ENCODE assay signal across 29 mouse cellular contexts in genomic region chr3:59250454-59250853, GRCm38 (mm10). TPM values are rescaled to one million over a fixed set of nuclear protein-coding genes. Genes with fewer than 3 reads are reported as not detected.
DNase-seq lines count a peak whose midpoint lies in the region; ATAC-seq and TF ChIP-seq lines count a peak whose summit lies in the region.
"Had no signal": no experiment of that assay in that cellular context is flagged by ENCODE, and none has a peak within 500 bp of the region (broad histone marks: within the 10 kb centered on the region; RNA-seq: fewer than 3 reads in every experiment).

No protein-coding gene starts in this region.

- no peak overlapping the region for H3K27ac ChIP-seq in hindbrain, postnatal 0 days
- no peak overlapping the region for H3K27ac ChIP-seq in hindbrain, embryonic 13.5 days

- no peaks in the 10 kb centered on the region for H3K4me1 ChIP-seq in hindbrain, postnatal 0 days (ENCODE audit: insufficient read depth, low read length)
- H3K4me1 ChIP-seq in hindbrain, embryonic 13.5 days (replicated peaks): no peaks in the 10 kb centered on the region

- no peaks in the 10 kb centered on the region for H3K27me3 ChIP-seq in hindbrain, postnatal 0 days (ENCODE audit: insufficient read depth, low read length)
- H3K27me3 ChIP-seq in hindbrain, embryonic 13.5 days: no peaks in the 10 kb centered on the region
- H3K27me3 ChIP-seq: CH12.LX, Patski had no signal

- no peak for TF ChIP-seq CTCF in hindbrain, postnatal 0 days (IDR thresholded peaks at IDR 0.05; ENCODE audit: low read depth)

- no peak overlapping the region for H3K4me2 ChIP-seq in hindbrain, postnatal 0 days (ENCODE audit: low read depth, low read length)
- H3K4me2 ChIP-seq in hindbrain, embryonic 13.5 days: no peak overlapping the region

- 93% methylated on average over 1 of the region's 1 CpGs for WGBS in hindbrain, postnatal 0 days
- WGBS in hindbrain, embryonic 13.5 days: 91% methylated on average over 1 of the region's 1 CpGs

- DNase-seq in hindbrain, postnatal 0 days (ENCODE audit: low spot score): no peak
- DNase-seq in 3T3-L1 (ENCODE audit: low read depth, low spot score) (peak; percentile 28), adipocyte (ENCODE audit: low spot score) (no peak)
- peak; percentile 85 for DNase-seq in Muller cell, postnatal 12 days (ENCODE audit: inconsistent ontology term)
- no peak for DNase-seq in cerebellum, postnatal 36 days
- DNase-seq: adrenal gland, adult 2 months; adrenal gland, adult 8-10 months; adrenal gland, postnatal 10 days; adrenal gland, postnatal 14 days; adrenal gland, postnatal 25 days; adrenal gland, postnatal 36 days; B cell, adult 2 months; cerebellum, adult 11 months; cerebellum, adult 11-12 months; cerebellum, adult 18-20 months; cerebellum, adult 2 months; cerebellum, adult 8-10 months; cerebellum, adult 9-10 months had no signal

- peaks cover 6% of the 10 kb centered on the region; the same call in 1 of the 2 replicates for H3K36me3 ChIP-seq in hindbrain, postnatal 0 days (ENCODE audit: insufficient read depth, low read length)
- H3K36me3 ChIP-seq in hindbrain, embryonic 13.5 days: peaks cover 3% of the 10 kb centered on the region; the same call in 1 of the 2 replicates
- H3K36me3 ChIP-seq: G1E had no signal

- no peak overlapping the region for H3K4me3 ChIP-seq in hindbrain, postnatal 0 days (ENCODE audit: low read length)
- H3K4me3 ChIP-seq in hindbrain, embryonic 13.5 days: no peak overlapping the region

- H3K9me3 ChIP-seq in hindbrain, postnatal 0 days (ENCODE audit: low read length): no peaks in the 10 kb centered on the region
- H3K9me3 ChIP-seq in hindbrain, embryonic 13.5 days: no peaks in the 10 kb centered on the region
- H3K9me3 ChIP-seq: G1E had no signal

- no peak overlapping the region for H3K9ac ChIP-seq in hindbrain, postnatal 0 days (replicated peaks; ENCODE audit: low read length)
- H3K9ac ChIP-seq in hindbrain, embryonic 13.5 days: no peak overlapping the region

- ATAC-seq in hindbrain, postnatal 0 days: peak; percentile 51; the same call in 1 of the 2 replicates
- ATAC-seq in hindbrain, embryonic 13.5 days (ENCODE audit: low FRiP score): no peak
- ATAC-seq: activated CD4-positive, CD25-positive, alpha-beta regulatory T cell, adult 4 months; CD4-positive, CD25-positive, alpha-beta regulatory T cell, adult 4 months; Patski had no signal

RNA-seq across cellular contexts. Expression of gene P2ry12, which starts 12.2 kb away (rescaled TPM):
- total RNA-seq in hindbrain, postnatal 0 days (2014; rRNA removed): 8.3 and 17.8 TPM in 2 replicates
- 15.4 TPM in 2 replicates for polyA plus RNA-seq in hindbrain, postnatal 0 days (2015; fragmentation: Nextera tagmentation; extraction: Ambion mirVana)
- 10.2 and 10.9 TPM in 2 replicates for polyA plus RNA-seq in hindbrain, embryonic 13.5 days (2015; fragmentation: Nextera tagmentation; extraction: Ambion mirVana)
- total RNA-seq: MEL had no signal
- polyA plus RNA-seq: C2C12, G1E, Patski had no signal

RNA-seq across cellular contexts. Expression of gene P2ry13, which starts 39.8 kb away (rescaled TPM):
- total RNA-seq in hindbrain, postnatal 0 days (2014; rRNA removed): 3.6 and 4.4 TPM in 2 replicates
- 2.2 and 2.5 TPM in 2 replicates for polyA plus RNA-seq in hindbrain, postnatal 0 days (2015; fragmentation: Nextera tagmentation; extraction: Ambion mirVana)
- 1.2 and 1.7 TPM in 2 replicates for polyA plus RNA-seq in hindbrain, embryonic 13.5 days (2015; fragmentation: Nextera tagmentation; extraction: Ambion mirVana)
- total RNA-seq: ES-E14, MEL had no signal
- polyA plus RNA-seq: C2C12, G1E, Patski had no signal

RNA-seq across cellular contexts. Expression of gene Gpr87, which starts 55.5 kb away (rescaled TPM):
- total RNA-seq in hindbrain, postnatal 0 days (2014; rRNA removed): not detected in 2 replicates
- polyA plus RNA-seq in hindbrain, postnatal 0 days (2015; fragmentation: Nextera tagmentation; extraction: Ambion mirVana): 0.13 TPM in 1 of 2 replicates, not detected in the other
- polyA plus RNA-seq in hindbrain, embryonic 13.5 days (2015; fragmentation: Nextera tagmentation; extraction: Ambion mirVana): 0.29 TPM in 1 of 2 replicates, not detected in the other
- total RNA-seq: adrenal gland, adult 18-20 months; adrenal gland, adult 2 months; adrenal gland, adult 8-10 months; adrenal gland, postnatal 10 days; adrenal gland, postnatal 14 days; adrenal gland, postnatal 25 days; adrenal gland, postnatal 36 days; adrenal gland, postnatal 4 days; CH12.LX; MEL had no signal
- polyA plus RNA-seq: activated CD4-positive, CD25-positive, alpha-beta regulatory T cell, adult 4 months; adrenal gland, adult 2 months; C2C12; CD4-positive, CD25-positive, alpha-beta regulatory T cell, adult 4 months; cerebellum, adult 2 months; G1E; Patski had no signal

Comparison
In these comparisons a context has a peak if more than half of its experiments do, and no peak if none do; other contexts are left out.
1. DNase-seq: peak in 3T3-L1 (single experiment) and Muller cell, postnatal 12 days (single experiment); none in hindbrain, postnatal 0 days (single experiment), cerebellum, postnatal 36 days (0 of 2) and adipocyte (single experiment).